Mouse (Mus musculus) urinary bladder, postnatal 14 days (tissue): ENCODE measurements around the gene Prr12.

ENCODE experiments used
- DNase-seq: peaks from one replicate; pipeline ENCODE4 v3.0.0; 2021; ENCODE audit warnings: low spot score

Gene Prr12

DNA sequence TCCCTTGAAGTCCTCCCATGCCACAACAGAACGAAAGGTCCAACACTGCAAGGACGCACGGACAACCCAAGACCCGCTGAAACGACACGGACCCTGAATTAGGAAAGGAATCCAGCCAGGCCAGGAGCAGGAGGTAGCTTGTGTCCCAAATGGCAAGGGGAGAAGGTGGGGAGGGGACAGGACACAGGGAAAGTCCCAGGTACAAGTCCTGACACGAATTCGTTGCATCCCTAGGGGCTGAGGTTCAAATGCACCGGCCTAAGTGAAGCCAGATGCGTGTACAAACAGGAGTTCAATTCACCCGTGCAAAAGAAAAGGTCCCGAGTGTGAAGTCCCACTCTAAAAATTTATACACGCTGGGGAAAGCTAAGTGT is 1.1 kb downstream of the Prr12 start:
- no peak for DNase-seq

DNA sequence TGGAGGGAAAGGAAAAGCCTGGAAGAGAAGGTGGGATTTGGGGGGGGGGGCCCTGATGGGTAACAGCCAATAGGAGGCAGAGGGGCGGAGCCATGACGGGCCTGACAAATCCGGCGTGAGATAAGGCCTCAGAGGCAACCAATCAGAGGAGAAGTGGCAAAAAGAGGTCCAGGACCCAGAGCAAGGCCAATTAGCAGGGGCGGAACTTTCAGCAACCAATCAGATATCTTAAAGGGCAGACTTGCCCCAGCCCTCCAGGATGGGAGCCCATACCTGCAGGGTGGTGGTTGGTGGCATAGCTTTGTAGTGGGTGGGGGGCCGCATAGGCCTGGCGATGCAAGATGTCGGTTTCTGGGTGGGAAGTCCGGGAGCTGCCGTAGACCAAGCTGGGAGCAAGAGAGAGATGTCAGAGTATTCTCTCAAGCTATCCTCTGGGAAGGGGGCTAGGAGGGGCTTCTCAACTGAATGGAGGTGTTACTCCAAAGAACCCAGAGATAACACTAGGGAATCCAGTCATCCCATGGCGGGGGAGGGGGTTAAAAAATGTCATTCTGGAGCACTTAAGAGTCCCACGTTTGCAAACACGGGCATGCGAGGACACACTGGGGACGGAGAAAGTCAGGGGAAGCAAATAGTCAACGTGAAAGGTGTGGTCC is 1.6 kb downstream of the Prr12 start:
- peak; percentile 59 for DNase-seq

DNA sequence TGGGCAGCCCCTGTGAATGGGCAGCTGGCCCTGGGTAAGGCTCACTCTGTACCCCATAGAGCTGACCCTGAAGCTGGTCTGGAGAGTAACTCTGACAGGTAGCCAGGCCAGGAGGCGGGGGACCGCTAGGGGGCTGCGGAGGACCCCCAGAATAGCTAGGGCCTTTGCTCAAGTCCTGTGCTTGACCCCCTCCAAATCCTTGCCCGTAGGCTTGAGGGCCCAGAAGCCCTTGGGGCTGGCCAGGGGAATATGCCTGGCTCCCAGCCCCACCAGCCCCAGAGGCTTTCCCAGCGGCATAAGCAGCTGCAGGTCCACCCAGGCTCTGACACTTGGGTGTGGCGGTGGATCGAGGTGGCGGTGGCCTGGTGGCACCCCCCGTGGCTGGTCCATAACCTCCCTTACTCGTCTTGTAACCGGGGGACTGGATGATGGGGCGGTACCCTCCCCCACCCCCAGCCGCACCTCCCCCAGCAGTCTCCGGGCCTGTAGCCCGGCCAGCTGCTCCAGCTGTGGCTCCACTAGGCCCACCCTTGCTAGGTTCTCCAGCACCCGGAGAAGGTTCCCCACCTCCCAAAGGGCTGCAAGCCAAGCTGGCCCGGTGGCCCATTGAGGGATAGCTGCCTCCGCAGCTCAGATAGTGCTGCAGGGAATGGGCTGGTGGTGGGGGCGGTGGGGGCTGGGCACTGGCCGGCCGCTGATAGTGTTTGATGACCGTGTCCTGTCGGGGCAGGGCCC is 3.6 kb downstream of the Prr12 start:
- no peak for DNase-seq

GRCm38 (mm10) chr7:45048001-45048890 is 4.4 kb downstream of the Prr12 start:
- no peak for DNase-seq

DNA sequence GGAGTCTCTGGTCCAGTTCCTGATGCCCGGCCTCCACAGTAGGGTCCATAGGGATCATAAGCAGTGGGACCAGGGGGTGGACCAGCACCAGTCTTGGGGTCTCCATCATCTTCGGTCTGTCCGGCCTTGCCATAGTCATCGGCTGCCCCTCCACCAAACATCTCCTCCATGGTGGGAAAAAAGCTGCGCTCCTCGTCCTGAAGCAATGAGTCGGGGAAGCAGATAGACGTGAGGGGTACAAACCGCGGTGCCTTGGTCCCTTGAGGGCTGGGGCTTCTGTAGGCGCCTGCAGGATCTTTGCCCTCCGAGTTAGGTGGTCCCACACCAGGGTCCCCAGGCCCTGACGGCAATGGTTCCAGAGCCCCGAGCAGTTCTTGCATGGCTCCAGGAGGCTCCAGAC is 5.2 kb downstream of the Prr12 start:
- DNase-seq: no peak

DNA sequence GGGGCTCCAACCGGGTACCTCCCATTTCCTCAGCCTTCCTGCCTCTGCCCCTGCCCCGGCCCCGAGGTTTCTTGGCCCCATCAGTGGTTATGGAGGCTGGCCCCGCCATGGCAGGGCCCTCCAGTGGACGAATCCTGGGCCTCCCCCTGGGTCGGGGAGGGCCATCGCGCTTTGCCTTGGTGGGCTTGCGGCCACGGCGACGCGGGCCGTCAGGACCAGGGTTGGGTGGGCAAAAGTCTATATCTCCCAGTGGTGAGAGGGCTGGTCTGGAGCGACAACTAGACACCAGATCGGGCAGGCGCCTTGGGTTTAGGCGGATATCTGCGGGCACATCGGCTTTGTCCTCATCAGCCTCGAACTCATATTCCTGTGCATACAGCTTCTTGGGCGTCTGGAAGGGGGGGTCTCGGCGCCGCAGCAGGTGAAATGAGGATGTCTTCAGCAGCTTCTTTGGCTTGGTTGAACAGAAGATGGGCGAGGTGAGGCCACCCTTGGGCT is 5.8 kb downstream of the Prr12 start:
- DNase-seq: no peak

DNA sequence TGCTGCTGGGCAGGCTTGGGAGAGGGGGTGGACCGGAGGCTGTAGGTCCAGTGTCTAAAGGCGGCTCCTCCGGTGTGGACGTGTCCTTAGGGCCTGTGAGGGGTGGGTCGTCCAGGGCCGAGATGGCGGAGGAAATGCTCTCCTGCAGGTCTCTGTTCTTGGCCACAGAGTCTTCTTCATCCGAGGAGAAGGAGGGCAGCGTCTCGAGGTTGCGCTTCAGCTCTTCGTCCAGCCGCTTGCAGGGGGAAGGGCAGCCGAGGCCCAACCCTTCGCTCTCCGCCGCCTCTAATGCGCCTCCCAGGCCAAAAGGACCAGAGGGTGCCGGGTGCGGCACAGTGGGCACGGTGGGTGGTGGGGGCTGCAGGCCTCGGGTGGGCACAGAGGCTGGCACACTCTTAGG is 6.9 kb downstream of the Prr12 start:
- no peak for DNase-seq

DNA sequence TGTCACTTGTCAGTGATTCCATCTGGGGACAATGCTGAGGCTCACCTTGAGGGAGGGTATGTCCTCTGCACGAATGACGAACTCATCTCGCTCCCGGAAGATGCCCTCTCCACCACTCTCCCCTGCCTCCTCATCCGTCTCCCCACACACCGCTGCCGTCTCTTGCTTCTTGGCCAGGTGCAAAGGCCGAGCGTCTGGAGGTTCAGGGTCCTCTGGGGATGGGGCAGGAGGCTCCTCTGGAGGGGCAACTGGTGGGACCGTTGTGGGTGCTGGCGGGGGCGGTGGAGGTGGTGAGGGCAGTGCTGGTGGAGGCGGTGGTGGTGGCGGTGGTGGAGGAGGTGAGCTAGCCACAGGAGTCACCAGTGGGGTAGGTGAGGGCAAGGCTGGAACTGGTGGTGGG is 9.4 kb downstream of the Prr12 start:
- no peak for DNase-seq

DNA sequence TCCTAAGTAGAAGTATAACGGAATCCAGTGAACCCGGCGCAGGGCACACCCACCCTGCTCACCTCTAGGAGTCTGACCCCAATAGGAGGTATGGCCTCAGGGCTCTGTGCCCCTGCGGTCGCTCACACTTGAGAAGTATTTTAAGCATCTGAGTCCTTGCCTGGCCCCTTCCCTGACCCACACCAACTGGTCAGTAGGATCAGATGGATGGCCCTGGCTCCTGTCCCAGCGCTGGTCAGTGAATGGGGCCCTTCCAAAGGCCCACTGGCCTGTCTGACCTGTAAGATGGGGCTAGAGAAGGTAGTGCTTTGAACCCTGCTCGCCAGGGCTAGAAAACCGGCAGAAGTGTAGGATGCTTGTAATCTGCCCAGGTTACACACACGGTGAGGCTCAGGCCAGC is 11.8 kb downstream of the Prr12 start:
- DNase-seq: no peak

DNA sequence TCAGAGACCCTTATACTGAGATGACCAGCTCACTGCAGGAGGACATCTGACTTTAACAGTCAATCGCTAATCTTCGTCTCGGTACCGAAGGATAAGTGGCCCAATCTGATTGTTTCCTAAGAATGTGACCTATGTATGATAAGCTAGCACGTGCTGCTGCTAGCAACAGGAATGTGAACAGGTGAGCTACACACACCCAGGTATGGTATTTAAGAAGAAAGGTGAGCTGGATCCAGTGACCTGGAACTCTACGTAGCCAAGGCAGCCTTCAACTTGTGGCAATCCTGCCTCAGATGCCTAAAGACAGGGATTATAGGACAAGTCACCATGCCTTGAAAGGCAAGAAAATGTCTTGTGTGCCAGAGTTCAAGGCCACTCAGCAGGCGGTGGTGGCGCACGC is 14.3 kb downstream of the Prr12 start:
- no peak for DNase-seq

DNA sequence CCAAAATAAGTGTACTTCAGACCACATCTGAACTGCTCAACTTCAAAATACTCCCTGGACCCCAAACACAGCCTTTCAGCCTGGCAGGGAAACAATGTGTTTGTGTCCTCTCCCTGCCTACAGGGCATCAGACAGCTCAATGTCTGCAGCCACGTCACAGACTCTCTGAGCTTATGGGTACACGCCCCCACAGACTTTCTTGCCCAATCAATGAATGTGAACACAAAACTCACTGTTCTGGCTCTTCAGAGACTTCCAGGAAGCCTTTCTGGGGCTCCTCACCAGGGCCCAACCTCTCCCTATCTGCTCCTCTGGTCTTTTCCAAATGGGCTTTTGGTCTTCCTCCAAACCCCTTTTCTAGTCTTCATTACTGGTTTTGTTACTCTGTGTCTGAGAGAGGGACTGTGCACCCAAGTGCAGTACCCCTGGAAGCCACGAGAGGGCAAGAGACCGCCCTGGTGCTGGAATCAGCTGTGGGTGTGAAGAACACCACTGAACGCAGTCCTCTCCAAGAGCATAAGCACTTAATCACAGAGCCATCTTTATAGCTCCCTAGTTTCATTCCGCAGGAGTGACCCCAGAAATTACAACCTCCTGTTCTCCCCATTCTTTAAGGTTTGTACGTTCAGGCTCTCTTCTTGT is 14.8 kb downstream of the Prr12 start:
- peak; percentile 64 for DNase-seq

DNA sequence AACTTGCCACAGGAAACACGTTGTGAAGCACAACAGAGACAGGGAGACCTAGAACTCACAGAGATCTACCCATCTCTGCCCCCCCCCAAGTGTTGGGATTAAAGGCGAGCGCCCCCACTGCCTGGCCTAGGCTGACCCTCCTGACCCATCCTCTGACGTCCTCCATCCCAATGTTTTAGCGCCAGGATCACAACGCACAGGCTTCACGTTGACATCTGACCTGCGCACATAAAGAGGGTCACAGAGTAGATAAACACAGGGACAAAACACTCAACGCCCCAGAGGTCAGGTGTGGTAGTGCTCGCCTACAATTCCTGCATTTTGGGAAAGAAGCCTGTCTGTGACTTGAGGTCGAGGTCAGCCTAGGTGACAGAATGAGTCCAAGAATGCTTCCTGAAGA is 16.0 kb downstream of the Prr12 start:
- no peak for DNase-seq

- DNase-seq: no peak
Measured at GRCm38 (mm10) chr7:45035631-45036030, 17.1 kb downstream of the Prr12 start.

DNA sequence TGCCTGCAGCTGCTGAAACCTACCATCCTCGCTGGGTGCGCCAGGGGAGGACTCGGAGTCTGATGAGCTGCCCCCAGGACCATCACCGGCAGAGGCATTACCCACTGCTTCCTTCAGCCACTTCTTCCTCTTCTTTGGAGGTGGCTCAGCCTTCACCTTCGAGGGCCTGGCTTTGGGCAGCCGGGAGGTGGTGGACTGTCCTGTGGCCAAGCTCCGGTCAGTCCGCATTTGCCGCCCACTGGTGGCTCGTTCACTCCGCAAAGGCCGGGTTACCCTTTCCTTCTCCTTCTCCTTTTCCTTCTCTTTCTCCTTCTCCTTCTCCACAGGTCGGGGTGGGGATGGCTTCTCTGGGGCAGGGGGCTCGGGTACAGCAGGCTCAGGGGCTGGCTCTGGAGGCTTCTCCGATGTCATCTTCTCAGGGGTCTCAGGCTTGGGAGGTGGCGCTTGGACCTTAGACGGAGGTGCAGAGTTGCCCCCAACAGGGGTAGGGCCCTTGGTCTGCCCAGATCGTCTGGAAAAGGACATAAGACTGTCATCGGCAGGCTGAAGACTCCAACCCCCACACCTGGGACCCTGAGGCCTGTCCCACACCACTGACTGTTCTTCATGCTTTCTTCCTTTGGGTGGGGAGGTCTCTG is 18.8 kb downstream of the Prr12 start:
- no peak for DNase-seq

GRCm38 (mm10) chr7:45030857-45031256 is 21.8 kb downstream of the Prr12 start:
- DNase-seq: no peak

DNA sequence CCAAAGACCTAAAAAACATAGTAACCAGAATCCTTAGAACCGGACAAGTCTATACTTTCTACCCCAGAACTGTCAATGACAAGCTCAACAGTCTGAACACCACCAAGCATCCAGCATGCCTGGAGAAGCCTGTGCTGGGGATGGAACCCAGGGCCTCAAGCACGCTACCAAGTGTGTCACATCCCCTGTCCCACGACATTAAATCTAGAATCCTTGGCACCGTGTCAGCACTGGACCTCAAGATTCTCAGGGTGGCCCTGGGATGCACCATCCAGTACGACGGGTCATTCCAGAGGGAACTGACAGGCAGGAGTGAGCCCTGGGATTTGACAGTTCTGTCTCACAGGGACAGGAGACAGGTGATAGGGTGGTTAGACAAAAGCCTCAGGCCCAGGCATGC is 22.7 kb downstream of the Prr12 start:
- no peak for DNase-seq

DNA sequence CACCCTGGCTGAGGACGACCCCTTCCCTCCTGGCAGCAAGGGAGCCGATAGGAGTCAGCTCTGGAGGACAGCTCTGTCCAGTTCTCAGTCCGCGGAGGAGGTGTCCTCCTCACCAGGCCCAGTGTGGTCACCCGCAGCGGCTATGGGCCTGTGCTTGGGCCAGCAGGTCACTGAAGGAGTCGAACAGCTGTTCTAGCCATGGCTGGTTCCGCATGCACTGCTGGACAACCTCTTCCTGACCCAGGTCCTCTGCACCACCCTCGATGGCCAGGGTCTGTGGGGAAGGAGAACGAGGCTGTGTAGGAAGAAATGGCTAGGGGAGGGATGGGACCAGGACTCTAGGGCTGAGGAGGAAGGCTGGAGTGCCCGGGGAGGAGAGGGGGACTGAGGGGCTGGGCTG is 24.3 kb downstream of the Prr12 start:
- no peak for DNase-seq

DNA sequence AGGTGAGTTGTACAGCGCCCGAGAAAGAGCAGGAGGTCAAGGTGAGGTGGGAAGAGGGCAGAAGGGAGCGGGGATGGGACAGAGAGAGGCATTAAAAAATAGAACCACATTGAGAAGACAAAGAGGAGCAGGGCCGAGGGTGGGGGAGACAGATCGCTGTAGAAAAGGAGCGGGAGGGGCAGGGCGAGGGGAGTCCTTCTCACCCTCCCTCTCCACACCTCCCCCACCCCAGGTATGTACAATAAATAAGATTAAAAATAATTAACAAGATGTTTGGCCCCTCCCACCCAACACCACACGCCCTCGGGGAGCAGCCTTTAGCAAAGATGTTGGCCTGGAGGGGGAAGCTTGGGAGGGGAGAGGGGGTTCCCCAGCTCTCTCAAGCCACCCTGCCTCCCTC is 24.9 kb downstream of the Prr12 start:
- DNase-seq: no peak

DNA sequence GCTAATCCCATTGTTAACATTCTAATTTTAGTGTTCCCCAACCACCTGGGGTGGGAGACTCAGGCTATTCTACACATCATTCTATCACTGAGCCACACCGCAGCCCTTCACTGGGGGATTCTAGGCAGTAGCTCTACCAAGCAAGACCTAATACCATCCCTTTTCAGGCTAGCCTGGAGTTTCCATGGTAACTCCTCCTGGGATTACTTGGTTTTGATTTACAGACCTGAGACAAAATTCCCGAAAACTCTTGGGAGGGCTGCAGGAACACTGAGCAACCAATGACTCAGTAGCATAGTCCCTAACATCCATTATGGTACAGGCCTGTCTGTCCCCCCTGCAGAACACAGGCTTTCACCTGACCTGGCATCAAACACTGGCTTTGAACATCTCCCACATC is 26.4 kb downstream of the Prr12 start:
- no peak for DNase-seq

- DNase-seq: no peak
Measured at GRCm38 (mm10) chr7:45025601-45026220, 27.0 kb downstream of the Prr12 start.
